8 mouse cellular contexts compared by ENCODE assay signal in genomic region chr4:133688417-133689067, GRCm38 (mm10). TPM values are rescaled to one million over a fixed set of nuclear protein-coding genes. Genes with fewer than 3 reads are reported as not detected.
DNase-seq lines count a peak whose midpoint lies in the region; ATAC-seq lines count a peak whose summit lies in the region.

No protein-coding gene starts in this region.

- ATAC-seq in monocyte, adult 5-6 weeks (replicated peaks; ENCODE audit: insufficient number of reproducible peaks, low FRiP score, low TSS enrichment, poor library complexity, severe bottlenecking): peak; percentile 33; the same call in 1 of the 2 replicates

- intact Hi-C loops in heart, postnatal 10 days (cut with DNase I): loop anchor here (5.0 kb wide), 1 partner anchor 64 kb away; no protein-coding TSS in a partner anchor

- peak; percentile 66 for DNase-seq in adrenal gland, postnatal 10 days
- DNase-seq in adrenal gland, postnatal 4 days (ENCODE audit: low spot score in 2 of 2): no peak
- peak; percentile 49 for DNase-seq in right cerebral cortex, adult 18-20 months
- no peak for DNase-seq in right cerebral cortex, postnatal 4 days
- DNase-seq in heart, postnatal 10 days: peak; percentile 56 to 70
- DNase-seq in retina, embryonic 14.5 days (ENCODE audit: low spot score): no peak
- no peak for DNase-seq in layer of hippocampus, postnatal 14 days (ENCODE audit: low spot score in 2 of 2)

RNA-seq across cellular contexts. Expression of gene Pigv, which starts 16.1 kb away (rescaled TPM):
- total RNA-seq in adrenal gland, postnatal 10 days (2021): 10 to 100 TPM; 11.9 to 18.6 TPM
- total RNA-seq in adrenal gland, postnatal 4 days (2021): 10 to 100 TPM; 19.8 to 20.2 TPM
- 10 to 100 TPM in 1 of 2 experiments, 1 to 10 TPM in 1; 8.6 to 11.2 TPM for total RNA-seq in heart, postnatal 10 days (2021)
- total RNA-seq in monocyte, adult 5-6 weeks (2017): 3.5 to 16.0 TPM (median 5.7 TPM) in 3 replicates
- 1 to 10 TPM; 6.8 to 9.1 TPM for total RNA-seq in layer of hippocampus, postnatal 14 days (2021)

RNA-seq across cellular contexts. Expression of gene Zdhhc18, which starts 38.6 kb away (rescaled TPM):
- total RNA-seq in adrenal gland, postnatal 10 days (2021): 10 to 100 TPM; 25.3 to 26.0 TPM
- 10 to 100 TPM; 20.8 to 23.9 TPM for total RNA-seq in adrenal gland, postnatal 4 days (2021)
- total RNA-seq in heart, postnatal 10 days (2021): 10 to 100 TPM; 21.9 to 25.0 TPM
- 12.8 to 48.9 TPM (median 20.8 TPM) in 3 replicates for total RNA-seq in monocyte, adult 5-6 weeks (2017)
- 10 to 100 TPM; 30.0 to 36.7 TPM for total RNA-seq in layer of hippocampus, postnatal 14 days (2021)

Comparison
In these comparisons a context has a peak if more than half of its experiments do, and no peak if none do; other contexts are left out.
1. DNase-seq: peak in adrenal gland, postnatal 10 days (single experiment), right cerebral cortex, adult 18-20 months (single experiment) and heart, postnatal 10 days (2 of 2); none in adrenal gland, postnatal 4 days (0 of 2), right cerebral cortex, postnatal 4 days (single experiment), retina, embryonic 14.5 days (single experiment) and layer of hippocampus, postnatal 14 days (0 of 2).